Mouse (Mus musculus) forebrain, embryonic 12.5 days (tissue): ENCODE measurements around the gene Hnrnph3. TPM values are rescaled to one million over a fixed set of nuclear protein-coding genes. Genes with fewer than 3 reads are reported as not detected.
A peak's percentile ranks its signal among the peaks of the same experiment; 100 is the strongest.

Source experiments
- ATAC-seq: fragments of 200-750 bp; cut with Nextera tagmentation; 2 replicates; pipeline ENCODE4 v1.8.0; 2017; ENCODE audit warnings: moderate TSS enrichment; ENCODE audit not compliant: low FRiP score
- H3K27ac ChIP-seq: fragments of 300-500 bp; sonication (generic); 2 replicates; pipeline ENCODE4 v1.5.1; 2016; ENCODE audit warnings: mild to moderate bottlenecking
- H3K27me3 ChIP-seq: fragments of 300-500 bp; sonication (generic); 2 replicates; pipeline ENCODE4 v1.6.1; 2016; ENCODE audit warnings: mild to moderate bottlenecking
- H3K36me3 ChIP-seq: fragments of 300-500 bp; sonication (generic); replicated peaks from 2 replicates; pipeline ENCODE4 v1.6.1; 2016; ENCODE audit warnings: mild to moderate bottlenecking
- H3K4me1 ChIP-seq: fragments of 300-500 bp; sonication (generic); 2 replicates; pipeline ENCODE4 v1.6.1; 2016
- H3K4me2 ChIP-seq: fragments of 300-500 bp; sonication (generic); 2 replicates; pipeline ENCODE4 v1.6.1; 2016; ENCODE audit warnings: mild to moderate bottlenecking, moderate library complexity
- H3K4me3 ChIP-seq: fragments of 300-500 bp; sonication (generic); replicated peaks from 2 replicates; pipeline ENCODE4 v1.5.1; 2016; ENCODE audit warnings: mild to moderate bottlenecking
- H3K9ac ChIP-seq: fragments of 300-500 bp; sonication (generic); 2 replicates; pipeline ENCODE4 v1.6.1; 2016; ENCODE audit warnings: mild to moderate bottlenecking
- H3K9me3 ChIP-seq: fragments of 300-500 bp; sonication (generic); 2 replicates; pipeline ENCODE4 v1.6.1; 2016
- WGBS: fragments of 180-500 bp; shearing (Covaris S2); methylation state at CpG from one replicate; pipeline ENCODE4 v1.1.7; 2016; 5-methylcytosine and 5-hydroxymethylcytosine counted together
- polyA plus RNA-seq: library from polyadenylated mRNA; unstranded; fragments of >200 nt; fragmentation: Nextera tagmentation; extraction: Ambion mirVana; gene quantifications from 2 replicates; pipeline ENCODE4 v1.2.1, GENCODE M21; 2016

The Hnrnph3 gene
- polyA plus RNA-seq, 1 experiment from 2014 or later, result 265 TPM

DNA sequence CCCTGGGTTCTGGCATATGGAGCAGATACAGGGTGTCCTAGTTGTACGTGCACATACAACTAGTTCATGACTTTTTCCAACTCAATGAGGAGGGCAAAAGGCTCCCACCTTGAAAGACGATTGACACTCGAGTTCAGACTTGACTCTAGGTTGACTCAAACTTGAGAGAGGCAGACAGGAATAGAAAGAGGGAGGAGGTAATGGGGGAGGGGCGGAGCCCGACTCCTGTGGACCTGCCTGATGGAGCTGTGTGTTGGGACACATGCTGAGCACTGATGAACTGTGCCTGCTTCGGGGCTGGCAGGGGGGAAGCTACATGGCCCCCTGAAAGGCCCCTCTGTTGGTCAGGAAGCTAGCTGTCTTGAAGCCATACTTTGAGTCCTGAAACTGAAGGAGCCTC lies 29.0 kb upstream of the Hnrnph3 start:
- 63% methylated on average over 6 of the region's 6 CpGs for WGBS
- no peaks in the 10 kb centered on the region for H3K27me3 ChIP-seq
- no peaks in the 10 kb centered on the region for H3K36me3 ChIP-seq
- no peak for ATAC-seq
- no peak overlapping the region for H3K9ac ChIP-seq
- H3K4me1 ChIP-seq, result no peaks in the 10 kb centered on the region
- no peaks in the 10 kb centered on the region for H3K9me3 ChIP-seq
- H3K4me2 ChIP-seq, result no peak overlapping the region
- no peak overlapping the region for H3K27ac ChIP-seq
- H3K4me3 ChIP-seq, result no peak overlapping the region

DNA sequence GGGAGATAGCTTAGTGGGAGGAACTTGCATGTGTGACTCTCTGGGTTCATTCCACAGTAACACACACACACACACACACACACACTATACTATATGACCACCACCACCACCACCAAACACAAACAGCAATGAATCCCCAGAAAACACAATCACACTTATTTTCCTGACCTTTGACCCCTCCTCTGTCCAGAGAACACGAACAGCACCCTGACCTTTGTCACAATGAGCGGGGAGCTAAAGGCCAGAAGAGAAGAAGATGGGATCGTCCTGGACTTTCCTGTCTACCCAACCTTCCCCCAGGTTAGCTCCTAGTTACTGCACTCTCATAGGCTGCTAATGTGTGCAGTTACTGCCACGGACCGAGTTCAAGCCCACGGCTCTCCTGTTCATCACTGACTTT lies 28.0 kb upstream of the Hnrnph3 start:
- no peak overlapping the region for H3K4me2 ChIP-seq
- no peak for ATAC-seq

DNA sequence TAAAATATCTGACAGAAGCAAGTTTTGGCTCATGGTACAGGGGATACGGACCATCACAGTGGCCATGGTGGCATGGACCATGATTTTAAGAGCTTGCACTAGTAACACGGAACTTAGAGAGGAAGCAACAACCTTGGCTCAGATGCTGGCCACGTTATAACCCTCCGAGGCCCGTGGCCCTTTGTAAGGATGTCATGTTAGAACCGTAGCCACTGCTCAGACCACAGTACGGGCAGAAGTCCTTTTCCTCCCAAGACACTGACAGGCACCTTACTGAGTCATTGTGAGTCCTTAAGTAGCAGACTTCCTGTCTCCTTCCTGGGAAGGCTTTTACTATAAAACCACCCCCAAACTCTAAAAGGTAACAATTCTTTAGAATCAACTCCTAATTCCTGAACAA lies 27.2 kb upstream of the Hnrnph3 start:
- Histone ChIP-seq H3K9ac (no peak overlapping the region), H3K27me3 (no peaks in the 10 kb centered on the region), H3K9me3 (no peaks in the 10 kb centered on the region), H3K4me2 (no peak overlapping the region), H3K4me3 (no peak overlapping the region), H3K4me1 (no peaks in the 10 kb centered on the region), H3K27ac (no peak overlapping the region), H3K36me3 (no peaks in the 10 kb centered on the region)
- WGBS, result 66% methylated on average over 7 of the region's 7 CpGs
- ATAC-seq, result no peak

More for the DNA sequence above, 28.0 kb upstream of the Hnrnph3 start:
- Histone ChIP-seq H3K36me3 (no peaks in the 10 kb centered on the region), H3K4me1 (no peaks in the 10 kb centered on the region), H3K27ac (no peak overlapping the region), H3K9me3 (no peaks in the 10 kb centered on the region), H3K27me3 (no peaks in the 10 kb centered on the region), H3K9ac (no peak overlapping the region), H3K4me3 (no peak overlapping the region)
- 80% methylated on average over 6 of the region's 6 CpGs for WGBS

DNA sequence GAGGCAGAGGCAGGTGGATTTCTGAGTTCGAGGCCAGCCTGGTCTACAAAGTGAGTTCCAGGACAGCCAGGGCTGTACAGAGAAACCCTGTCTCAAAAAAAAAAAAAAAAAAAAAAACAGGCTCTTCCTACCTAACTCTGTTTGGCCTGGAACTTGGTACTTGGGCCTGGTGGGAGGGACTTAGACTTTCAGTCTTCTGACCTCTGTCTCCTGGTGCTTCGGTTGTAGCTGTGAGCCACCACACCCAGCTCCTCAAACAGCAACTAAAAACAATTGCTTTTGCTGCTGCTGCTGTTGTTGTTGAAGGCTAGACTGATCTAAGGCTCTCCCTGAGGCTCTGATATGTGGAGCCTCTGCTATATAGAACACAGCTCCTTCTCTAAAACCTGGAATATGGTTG lies 25.1 kb upstream of the Hnrnph3 start:
- no peak overlapping the region for H3K9ac ChIP-seq
- H3K4me1 ChIP-seq, result no peaks in the 10 kb centered on the region
- H3K27ac ChIP-seq, result no peak overlapping the region
- no peaks in the 10 kb centered on the region for H3K36me3 ChIP-seq
- H3K27me3 ChIP-seq, result no peaks in the 10 kb centered on the region
- no peak overlapping the region for H3K4me3 ChIP-seq
- no peak for ATAC-seq
- H3K4me2 ChIP-seq, result no peak overlapping the region
- WGBS, result 78% methylated on average over 2 of the region's 2 CpGs
- H3K9me3 ChIP-seq, result no peaks in the 10 kb centered on the region

DNA sequence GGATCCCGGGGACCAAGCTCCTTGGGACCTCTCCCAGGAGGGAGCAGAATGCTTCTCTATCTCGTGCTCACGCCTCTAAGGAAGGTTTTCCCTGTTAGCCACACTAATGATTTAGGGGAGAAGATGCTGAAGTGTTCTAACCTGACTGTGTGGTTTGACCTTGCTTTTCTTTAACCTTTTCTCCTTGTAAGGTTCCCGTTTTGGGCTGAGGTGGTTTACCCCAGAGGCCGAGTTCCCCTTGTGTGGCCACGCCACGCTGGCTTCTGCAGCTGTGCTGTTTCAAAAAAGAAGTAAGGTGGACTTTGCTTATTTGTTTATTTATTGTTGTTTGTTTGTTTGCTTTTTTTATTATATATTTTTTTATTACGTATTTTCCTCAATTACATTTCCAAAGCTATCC lies 23.7 kb upstream of the Hnrnph3 start:
- no peaks in the 10 kb centered on the region for H3K9me3 ChIP-seq
- no peaks in the 10 kb centered on the region for H3K27me3 ChIP-seq
- H3K4me1 ChIP-seq, result no peaks in the 10 kb centered on the region
- no peak overlapping the region for H3K4me3 ChIP-seq
- H3K9ac ChIP-seq, result no peak overlapping the region
- H3K4me2 ChIP-seq, result no peak overlapping the region
- WGBS, result 95% methylated on average over 8 of the region's 8 CpGs
- H3K36me3 ChIP-seq, result no peaks in the 10 kb centered on the region
- no peak overlapping the region for H3K27ac ChIP-seq
- ATAC-seq, result no peak

DNA sequence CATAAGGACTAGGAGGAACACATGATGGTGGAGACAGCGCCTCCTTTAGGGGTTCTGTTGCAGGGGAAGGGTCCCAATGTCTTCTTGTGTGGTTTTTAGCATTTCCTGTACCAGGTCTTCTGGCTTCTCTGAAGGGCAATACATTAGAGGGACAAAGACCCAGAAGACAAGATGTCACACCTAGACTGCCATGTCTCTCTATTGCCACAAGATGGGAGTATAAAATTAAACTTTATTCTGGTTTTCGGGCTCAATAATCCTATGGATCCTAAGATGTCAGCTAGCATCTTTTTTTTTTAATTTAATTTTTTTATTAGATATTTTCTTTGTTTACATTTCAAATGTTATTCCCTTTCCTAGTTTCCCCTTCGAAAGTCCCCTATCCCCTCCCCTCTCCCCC lies 19.1 kb upstream of the Hnrnph3 start:
- H3K4me3 ChIP-seq, result no peak overlapping the region
- H3K36me3 ChIP-seq, result no peaks in the 10 kb centered on the region
- H3K27me3 ChIP-seq, result no peaks in the 10 kb centered on the region
- no peaks in the 10 kb centered on the region for H3K9me3 ChIP-seq
- no peak for ATAC-seq
- H3K9ac ChIP-seq, result no peak overlapping the region
- no peak overlapping the region for H3K27ac ChIP-seq
- no peak overlapping the region for H3K4me2 ChIP-seq
- no peaks in the 10 kb centered on the region for H3K4me1 ChIP-seq
- WGBS, result 76% methylated on average over 3 of the region's 3 CpGs

DNA sequence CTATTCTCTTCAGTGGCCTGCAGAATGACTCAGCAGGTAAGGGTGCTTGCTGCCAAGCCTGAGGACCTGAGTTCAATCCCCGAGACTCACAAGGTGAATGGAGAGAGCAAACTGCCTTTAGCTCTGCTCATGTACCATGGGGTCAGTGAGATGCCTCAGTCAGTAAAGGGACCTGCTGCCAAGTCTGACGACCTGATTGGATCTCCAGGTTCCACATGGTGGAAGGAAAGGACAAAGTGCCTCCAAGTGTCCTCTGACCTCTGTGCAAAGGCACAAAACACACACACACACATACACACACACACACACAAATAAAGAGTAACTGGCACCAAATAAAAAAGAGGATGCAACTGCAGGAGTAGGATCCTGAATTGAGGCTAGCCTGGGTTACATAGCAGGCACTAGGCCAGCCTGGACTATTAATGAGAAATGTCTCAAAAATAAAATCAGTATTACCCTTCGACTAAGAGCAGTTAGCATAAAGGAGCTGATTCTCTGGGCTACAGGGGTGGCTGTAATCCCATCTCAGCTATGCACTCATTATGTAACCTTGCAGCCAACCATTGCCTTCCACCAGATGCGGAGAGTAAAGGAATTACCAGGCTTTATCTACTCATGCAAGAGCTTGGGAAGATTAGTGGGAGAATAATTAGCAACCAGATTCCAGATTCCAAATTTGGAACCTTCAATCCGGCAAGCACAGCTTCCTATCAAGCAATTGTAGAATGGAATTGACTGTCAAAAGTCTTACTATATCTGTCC lies 16.0 kb upstream of the Hnrnph3 start:
- Histone ChIP-seq H3K4me2 (no peak overlapping the region), H3K9ac (no peak overlapping the region), H3K36me3 (no peaks in the 10 kb centered on the region), H3K27ac (no peak overlapping the region), H3K9me3 (no peaks in the 10 kb centered on the region), H3K27me3 (no peaks in the 10 kb centered on the region), H3K4me1 (no peaks in the 10 kb centered on the region), H3K4me3 (no peak overlapping the region)
- no peak for ATAC-seq
- 65% methylated on average over 5 of the region's 5 CpGs for WGBS

DNA sequence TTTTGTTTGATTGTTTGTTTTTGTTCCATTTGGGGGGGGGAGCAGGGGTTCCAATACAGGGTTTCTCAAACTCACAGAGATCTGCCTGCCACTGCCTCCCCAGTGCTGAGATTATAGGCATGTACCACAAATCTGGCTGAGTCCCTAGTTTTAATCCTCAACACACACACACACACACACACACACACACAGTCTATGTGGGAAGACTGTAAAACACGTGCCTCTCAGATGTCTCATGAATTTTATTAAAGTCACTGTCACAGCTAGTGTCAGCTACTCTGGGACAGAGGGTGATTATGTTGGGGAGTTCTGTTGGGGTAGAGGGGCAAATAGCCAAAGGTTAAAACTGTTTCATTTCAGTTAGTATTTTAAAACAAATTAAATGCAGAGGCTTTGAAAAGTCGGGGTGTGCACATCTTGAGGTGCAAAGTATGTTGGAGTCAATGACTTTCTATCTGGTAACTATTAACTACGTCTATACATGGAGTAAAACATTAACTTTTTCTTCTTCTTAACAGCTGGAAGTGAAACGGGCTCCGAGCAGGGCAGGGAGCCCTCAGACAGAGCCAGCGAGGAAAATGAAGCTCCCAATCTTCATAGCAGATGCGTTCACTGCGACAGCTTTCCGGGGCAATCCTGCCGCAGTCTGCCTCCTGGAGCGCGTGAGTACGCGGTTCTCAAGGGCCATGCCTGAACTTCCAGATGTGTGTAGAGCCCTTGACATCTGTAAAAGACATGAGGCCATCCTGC lies 14.7 kb upstream of the Hnrnph3 start:
- no peaks in the 10 kb centered on the region for H3K4me1 ChIP-seq
- 87% methylated on average over 14 of the region's 14 CpGs for WGBS
- no peaks in the 10 kb centered on the region for H3K9me3 ChIP-seq
- H3K4me2 ChIP-seq, result no peak overlapping the region
- H3K36me3 ChIP-seq, result no peaks in the 10 kb centered on the region
- H3K9ac ChIP-seq, result no peak overlapping the region
- no peak for ATAC-seq
- H3K27me3 ChIP-seq, result no peaks in the 10 kb centered on the region
- H3K4me3 ChIP-seq, result no peak overlapping the region
- H3K27ac ChIP-seq, result no peak overlapping the region

DNA sequence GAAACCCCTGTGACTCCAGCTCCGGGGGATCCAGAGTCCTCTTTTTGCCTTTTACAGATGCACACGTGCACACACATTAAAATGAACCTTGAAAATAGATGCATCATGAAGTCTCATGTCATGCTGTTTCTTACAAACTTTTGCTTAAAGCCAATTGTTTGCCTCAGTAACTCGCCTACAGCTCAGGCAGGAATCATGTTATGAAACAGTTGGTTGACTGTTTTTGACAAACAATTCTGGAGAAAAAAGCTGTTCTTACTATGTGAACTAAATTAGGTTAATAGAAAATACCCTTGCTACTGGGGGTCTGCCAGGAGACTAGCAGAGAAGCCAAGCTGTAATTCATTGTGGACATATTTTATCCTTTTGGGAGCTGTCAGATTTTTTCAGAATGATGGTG lies 8.9 kb upstream of the Hnrnph3 start:
- H3K27ac ChIP-seq, result no peak overlapping the region
- peaks cover 8% of the 10 kb centered on the region for H3K4me1 ChIP-seq
- H3K27me3 ChIP-seq, result no peaks in the 10 kb centered on the region
- ATAC-seq, result no peak
- no peaks in the 10 kb centered on the region for H3K36me3 ChIP-seq
- H3K9ac ChIP-seq, result no peak overlapping the region
- H3K9me3 ChIP-seq, result no peaks in the 10 kb centered on the region
- WGBS, result 71% methylated on average over 3 of the region's 3 CpGs
- no peak overlapping the region for H3K4me3 ChIP-seq
- H3K4me2 ChIP-seq, result no peak overlapping the region

DNA sequence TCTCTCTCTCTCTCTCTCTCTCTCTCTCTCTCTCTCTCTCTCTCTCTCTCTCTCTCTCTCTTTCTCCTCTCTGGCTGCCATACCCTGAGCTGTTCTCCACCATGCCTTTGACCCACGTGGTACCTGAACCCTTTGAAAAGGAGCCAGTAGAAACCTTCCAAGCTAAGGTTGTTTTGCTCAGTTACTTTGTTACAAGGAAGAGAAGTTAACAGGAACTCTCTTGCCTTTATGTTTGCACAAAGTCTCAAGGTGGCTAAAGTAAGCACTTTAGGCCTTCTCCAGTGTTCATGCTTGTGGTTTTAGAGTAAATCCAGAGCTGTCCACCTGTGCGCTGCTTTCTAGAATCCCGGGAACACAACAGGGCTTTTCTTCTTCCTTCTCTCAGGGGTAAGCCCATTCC lies 8.2 kb upstream of the Hnrnph3 start:
- no peak for ATAC-seq
- Histone ChIP-seq H3K4me2 (no peak overlapping the region), H3K27me3 (no peaks in the 10 kb centered on the region), H3K4me1 (peaks cover 13% of the 10 kb centered on the region), H3K27ac (no peak overlapping the region), H3K36me3 (no peaks in the 10 kb centered on the region), H3K4me3 (no peak overlapping the region), H3K9me3 (no peaks in the 10 kb centered on the region), H3K9ac (no peak overlapping the region)
- WGBS, result 83% methylated on average over 3 of the region's 3 CpGs

DNA sequence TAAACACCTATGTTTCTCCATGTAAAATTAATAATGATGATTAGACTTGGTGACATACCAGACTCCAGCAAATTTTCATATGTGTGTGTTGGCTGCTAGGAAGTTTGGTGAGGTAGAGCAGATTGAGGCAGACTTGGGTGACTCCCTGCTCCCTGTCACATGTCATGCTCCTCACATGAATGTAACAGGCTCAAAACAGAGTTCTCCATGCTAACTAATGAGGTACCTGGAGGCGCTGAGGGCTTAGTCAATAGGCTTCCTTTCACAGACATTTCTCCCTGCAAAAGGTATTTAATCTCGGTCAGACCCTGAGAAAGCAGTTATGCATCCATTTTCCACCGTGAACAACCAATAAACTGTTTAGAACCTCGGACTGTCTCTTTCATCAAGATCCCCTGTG lies 4.4 kb upstream of the Hnrnph3 start:
- no peak for ATAC-seq
- Histone ChIP-seq H3K9me3 (no peaks in the 10 kb centered on the region), H3K4me2 (no peak overlapping the region), H3K9ac (no peak overlapping the region), H3K4me1 (peaks cover 34% of the 10 kb centered on the region), H3K27ac (peak overlapping the region; percentile 74), H3K36me3 (no peaks in the 10 kb centered on the region), H3K27me3 (no peaks in the 10 kb centered on the region), H3K4me3 (no peak overlapping the region)
- 51% methylated on average over 4 of the region's 4 CpGs for WGBS

DNA sequence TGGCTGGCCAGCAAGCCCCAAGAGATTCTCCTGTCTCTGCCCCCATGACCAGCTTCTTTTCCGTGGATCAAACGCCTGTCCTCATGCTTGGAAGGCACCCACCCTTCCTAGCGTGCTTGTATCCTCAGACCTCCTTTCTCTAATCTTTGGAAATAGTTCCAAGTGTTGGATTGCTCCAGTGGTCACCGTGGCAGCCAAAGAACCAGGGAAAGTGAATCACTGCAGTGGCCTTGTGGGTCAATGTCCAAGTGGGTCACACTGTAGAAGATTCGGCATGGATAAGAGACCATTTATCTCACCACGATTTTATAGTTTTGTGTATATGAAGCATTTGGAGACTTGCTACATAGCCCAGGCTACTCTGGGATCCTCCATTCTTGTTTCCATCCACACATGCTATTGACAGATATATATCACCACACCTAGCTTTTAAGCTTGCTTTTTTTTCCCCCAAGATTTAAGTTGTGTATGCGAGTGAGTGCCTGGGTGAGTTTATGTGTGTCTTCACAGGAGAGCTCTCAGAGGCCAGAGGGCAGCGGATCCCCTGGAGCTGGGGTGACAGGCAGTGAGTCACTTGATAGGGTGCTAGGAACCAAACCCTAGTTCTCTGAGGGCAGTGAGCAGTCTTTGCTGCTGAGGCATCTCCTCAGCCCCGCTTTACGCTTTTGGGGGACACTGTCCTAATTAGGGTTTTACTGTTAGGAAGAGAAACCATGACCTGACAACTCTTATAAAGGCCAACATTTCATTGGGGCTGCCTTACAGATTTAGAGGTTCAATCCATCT lies 3.6 kb upstream of the Hnrnph3 start:
- Histone ChIP-seq H3K4me2 (peak overlapping the region; percentile 44; the same call in 1 of the 2 replicates), H3K36me3 (no peaks in the 10 kb centered on the region), H3K4me3 (no peak overlapping the region), H3K4me1 (peaks cover 34% of the 10 kb centered on the region), H3K27me3 (no peaks in the 10 kb centered on the region), H3K9ac (no peak overlapping the region), H3K9me3 (no peaks in the 10 kb centered on the region), H3K27ac (peak overlapping the region; percentile 100)
- WGBS, result 92% methylated on average over 10 of the region's 10 CpGs
- no peak for ATAC-seq
